Mouse (Mus musculus) heart, adult 2 months (tissue): ENCODE data around the gene Wdr5. TPM values are rescaled to one million over a fixed set of nuclear protein-coding genes. Genes with fewer than 3 reads are reported as not detected.
A peak's percentile ranks its signal among the peaks of the same experiment; 100 is the strongest.

Source experiments
- DNase-seq, 2 experiments: peaks; one replicate each; pipeline ENCODE4 v3.0.0; 2021
- H3K27ac ChIP-seq: fragments of 200-600 bp; 2 replicates; pipeline ENCODE4 v1.8.1; 2022
- H3K27me3 ChIP-seq: fragments of 200-500 bp; 2 replicates; pipeline ENCODE4 v1.6.1; 2012; ENCODE audit warnings: mild to moderate bottlenecking, low read length, inconsistent platforms, mixed read lengths; ENCODE audit not compliant: control insufficient read depth, insufficient read depth
- H3K36me3 ChIP-seq: fragments of 200-500 bp; 2 replicates; pipeline ENCODE4 v1.6.1; 2012; ENCODE audit warnings: low read length, inconsistent platforms; ENCODE audit not compliant: control insufficient read depth, insufficient read depth
- H3K4me1 ChIP-seq: fragments of 200-500 bp; 2 replicates; pipeline ENCODE4 v1.6.1; 2011; ENCODE audit warnings: low read length; ENCODE audit not compliant: control insufficient read depth, insufficient read depth
- H3K4me3 ChIP-seq: fragments of 200-600 bp; 2 replicates; pipeline ENCODE4 v1.8.1; 2022
- H3K79me2 ChIP-seq: fragments of 200-500 bp; replicated peaks from 2 replicates; pipeline ENCODE4 v1.6.1; 2012; ENCODE audit warnings: mild to moderate bottlenecking, inconsistent platforms, low read length, moderate library complexity, mixed read lengths; ENCODE audit not compliant: control insufficient read depth, insufficient read depth
- H3K9ac ChIP-seq: fragments of 200-500 bp; 2 replicates; pipeline ENCODE4 v1.6.1; 2012; ENCODE audit warnings: low read depth, mild to moderate bottlenecking, control low read depth, inconsistent platforms, low read length, mixed read lengths
- CTCF ChIP-seq: fragments of 200-600 bp; IDR thresholded peaks from 2 replicates; pipeline ENCODE4 v1.8.1; 2022; ENCODE audit warnings: antibody characterized with exemption, mild to moderate bottlenecking, moderate library complexity
- EP300 ChIP-seq: fragments of 200-500 bp; IDR thresholded peaks from 2 replicates; pipeline ENCODE4 v1.6.1; 2011; ENCODE audit warnings: low read depth, low read length, control low read depth; ENCODE audit not compliant: insufficient read depth
- POLR2A ChIP-seq: fragments of 200-500 bp; IDR thresholded peaks from 2 replicates; pipeline ENCODE4 v1.6.1; 2011; ENCODE audit warnings: mild to moderate bottlenecking, low read depth, low read length, control low read depth; ENCODE audit not compliant: insufficient read depth
- WGBS: fragments of 180-500 bp; shearing (Covaris S2); methylation state at CpG from one replicate; pipeline ENCODE4 v1.1.7; 2018; 5-methylcytosine and 5-hydroxymethylcytosine counted together
- intact Hi-C: fragments of 180-260 bp; cut with DNase I; formaldehyde crosslinking; loops from one replicate; pipeline ENCODE4 v1.15.1; 2025
- long read RNA-seq: library from polyadenylated mRNA; stranded (forward); transcript quantifications from one replicate; pipeline ENCODE4 v2.0.0, GENCODE M21; 2021
- polyA plus RNA-seq: library from polyadenylated mRNA; depleted of rRNA; stranded (reverse); fragments of >200 nt; gene quantifications from 2 replicates; pipeline ENCODE4 v1.2.3, GENCODE M21; 2012; rRNA removed
- total RNA-seq, 2 experiments: library from RNA; stranded (reverse); gene quantifications; 2 replicates each; pipeline ENCODE4 v1.2.3; 2021

The Wdr5 gene
- total RNA-seq (10 to 100 TPM; 24.0 to 24.8 TPM), polyA plus RNA-seq (18.6 and 27.4 TPM in 2 replicates)
- long read RNA-seq, transcript Wdr5-201 (14 exons, 2,890 nt) = major isoform, 22 of 31 reads
- long read RNA-seq, partial matches to known transcripts = 0 of 31 reads
- long read RNA-seq, other reads (novel, unspliced or antisense) = 9 of 31 reads

DNA sequence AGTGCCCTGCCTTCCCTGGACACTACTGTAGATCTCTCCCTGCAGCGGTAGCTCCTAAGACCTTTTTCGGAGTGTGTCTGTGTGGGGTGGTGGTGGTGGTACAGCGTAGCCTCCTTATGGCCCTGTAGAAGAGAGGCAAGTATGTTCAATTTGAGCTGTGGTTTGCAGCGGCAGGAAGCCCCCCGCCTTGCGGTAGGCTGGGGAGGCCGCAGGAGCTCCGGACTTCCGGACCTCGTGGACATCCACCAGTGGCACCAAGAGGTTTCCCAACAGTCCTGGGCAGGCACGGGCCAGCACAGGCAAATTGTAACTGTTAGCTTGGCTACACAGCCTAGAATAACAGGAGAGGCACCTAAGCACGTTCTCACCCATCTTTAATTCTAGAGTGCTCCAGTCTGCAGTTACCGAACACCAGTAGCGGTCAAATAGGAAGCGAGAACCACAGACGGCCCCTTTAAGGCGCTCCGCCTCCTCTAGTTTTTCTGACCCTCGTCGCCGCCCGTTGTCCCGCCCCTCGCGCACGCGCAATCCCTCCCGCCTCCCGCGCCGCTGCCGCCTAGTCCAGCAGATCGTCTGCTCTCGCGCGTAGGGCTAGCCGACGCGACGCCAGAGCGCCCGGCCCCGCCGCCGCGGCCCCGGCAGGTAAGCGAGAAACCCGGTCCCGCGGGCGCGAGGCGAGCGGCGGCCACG lies at the start of gene Wdr5:
Gene Wdr5 (plus strand): TSS at position 519 of the 690 bp plus-strand sequence.
- Histone ChIP-seq H3K27me3 (no peaks in the 10 kb centered on the region), H3K36me3 (0 out of 2 replicates have a peak, but pooled peaks cover 1% of the 10 kb centered on the region), H3K79me2 (peaks cover 6% of the 10 kb centered on the region; the same call in 1 of the 2 replicates), H3K4me3 (peak within 1 kb of the TSS; percentile 65), H3K9ac (peak within 1 kb of the TSS; percentile 78), H3K27ac (peak within 1 kb of the TSS; percentile 87), H3K4me1 (peaks cover 10% of the 10 kb centered on the region)
- intact Hi-C loops = loop anchor here (1.0 to 10.0 kb wide), 3 partner anchors 25 to 230 kb away; no protein-coding TSS in a partner anchor
- under 1% methylated on average over 57 of the region's 57 CpGs for WGBS
- peak; percentile 96 to 100 for DNase-seq
- peak; percentile 73 for TF ChIP-seq POLR2A
- no peak; the same call in 1 of the 2 replicates for TF ChIP-seq EP300
- TF ChIP-seq CTCF = peak; percentile 73

DNA sequence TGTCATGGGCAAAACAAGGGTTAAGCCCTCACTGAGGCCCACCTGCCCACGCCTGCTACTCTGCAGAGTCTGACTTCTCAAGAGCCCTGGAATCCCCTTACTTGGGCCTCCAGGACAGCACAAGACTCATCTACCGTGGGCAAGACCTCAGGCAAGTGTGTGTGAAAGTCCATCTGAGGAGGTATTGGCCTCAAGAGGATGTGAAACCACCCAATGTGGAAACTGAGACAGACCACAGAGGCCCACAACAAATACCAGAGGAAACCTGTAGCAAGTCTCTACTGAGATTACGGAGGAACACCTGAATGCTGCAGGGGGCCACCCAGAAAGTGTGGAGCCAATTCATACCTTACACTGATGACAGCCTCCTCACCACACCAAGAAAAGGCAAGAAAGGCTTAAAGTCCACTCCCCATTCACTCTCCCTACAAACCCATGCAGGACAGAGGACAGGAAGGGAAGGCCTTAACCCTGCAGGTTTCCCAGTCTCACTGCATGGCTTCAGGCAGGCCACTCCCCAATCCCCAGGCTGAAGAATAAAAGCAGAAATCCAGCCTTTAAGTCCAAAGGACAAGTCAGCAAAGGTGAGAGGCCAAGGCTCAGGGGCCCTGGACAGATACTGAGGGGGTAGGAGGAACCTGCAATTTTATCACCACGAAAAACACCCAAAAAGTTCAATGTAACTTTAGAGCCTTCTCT lies 45.5 kb upstream of the Wdr5 start:
- WGBS = 69% methylated on average over 4 of the region's 4 CpGs

DNA sequence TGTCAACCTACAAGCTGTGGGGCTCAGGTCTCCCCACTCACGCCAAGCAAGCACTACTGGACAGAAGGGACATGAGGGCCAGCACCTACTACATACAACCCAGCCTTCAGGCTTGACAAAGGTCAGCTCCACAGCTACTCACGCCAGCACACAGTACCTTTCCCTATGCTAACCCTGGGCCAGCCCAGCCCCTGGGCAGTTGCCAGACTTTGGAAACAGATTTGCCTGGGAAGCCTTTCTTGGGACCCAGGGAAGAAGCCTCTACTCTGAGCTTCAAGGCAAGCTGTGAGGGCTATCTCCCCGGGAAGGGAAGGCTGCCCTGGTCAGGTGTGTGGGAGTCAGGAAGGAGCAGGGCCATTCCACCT lies 45.0 kb upstream of the Wdr5 start:
- intact Hi-C loops = no loop called here
- H3K36me3 ChIP-seq = no peaks in the 10 kb centered on the region; the same call in 1 of the 2 replicates
- peaks cover 16% of the 10 kb centered on the region for H3K79me2 ChIP-seq
- TF ChIP-seq EP300 = no peak
- no peak for TF ChIP-seq POLR2A
- TF ChIP-seq CTCF = no peak
- H3K27me3 ChIP-seq = no peaks in the 10 kb centered on the region
- no peak overlapping the region for H3K4me3 ChIP-seq
- H3K4me1 ChIP-seq = peaks cover 30% of the 10 kb centered on the region
- no peak overlapping the region for H3K27ac ChIP-seq
- no peak for DNase-seq
- WGBS = 51% methylated on average over 3 of the region's 3 CpGs
- H3K9ac ChIP-seq = no peak overlapping the region

More for the DNA sequence above, 45.5 kb upstream of the Wdr5 start:
- intact Hi-C loops = no loop called here
- Histone ChIP-seq H3K27me3 (no peaks in the 10 kb centered on the region), H3K79me2 (peaks cover 16% of the 10 kb centered on the region), H3K27ac (no peak overlapping the region), H3K4me3 (no peak overlapping the region), H3K9ac (no peak overlapping the region), H3K4me1 (peaks cover 30% of the 10 kb centered on the region), H3K36me3 (no peaks in the 10 kb centered on the region; the same call in 1 of the 2 replicates)
- no peak for DNase-seq
- TF ChIP-seq EP300 (no peak), CTCF (no peak), POLR2A (no peak)

DNA sequence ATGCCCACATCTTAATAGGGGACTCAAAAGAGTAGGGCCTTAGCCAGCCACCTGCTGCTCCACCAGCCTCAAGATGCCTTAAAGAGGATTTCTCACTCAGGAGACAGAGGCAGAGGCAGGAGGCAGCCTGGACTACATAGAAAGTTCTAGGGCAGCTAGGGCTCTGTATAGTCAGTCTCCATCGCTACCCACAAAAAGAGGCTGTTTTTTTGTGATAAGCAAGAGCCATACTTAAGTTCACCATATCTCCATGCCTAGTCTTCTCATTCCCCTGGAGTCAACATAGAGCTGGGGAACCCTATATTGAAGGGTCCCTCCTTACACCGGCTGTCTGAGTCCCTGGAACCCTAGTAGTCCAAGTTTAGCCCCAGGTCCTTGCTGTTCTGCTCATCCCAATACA lies 44.4 kb upstream of the Wdr5 start:
- Histone ChIP-seq H3K27ac (no peak overlapping the region), H3K27me3 (no peaks in the 10 kb centered on the region), H3K36me3 (no peaks in the 10 kb centered on the region; the same call in 1 of the 2 replicates), H3K79me2 (peaks cover 18% of the 10 kb centered on the region), H3K4me1 (peaks cover 30% of the 10 kb centered on the region), H3K9ac (no peak overlapping the region), H3K4me3 (no peak overlapping the region)
- no peak for TF ChIP-seq POLR2A
- no peak for TF ChIP-seq CTCF
- no peak for TF ChIP-seq EP300
- WGBS = 80% methylated on average over 2 of the region's 2 CpGs
- intact Hi-C loops = no loop called here
- DNase-seq = no peak

DNA sequence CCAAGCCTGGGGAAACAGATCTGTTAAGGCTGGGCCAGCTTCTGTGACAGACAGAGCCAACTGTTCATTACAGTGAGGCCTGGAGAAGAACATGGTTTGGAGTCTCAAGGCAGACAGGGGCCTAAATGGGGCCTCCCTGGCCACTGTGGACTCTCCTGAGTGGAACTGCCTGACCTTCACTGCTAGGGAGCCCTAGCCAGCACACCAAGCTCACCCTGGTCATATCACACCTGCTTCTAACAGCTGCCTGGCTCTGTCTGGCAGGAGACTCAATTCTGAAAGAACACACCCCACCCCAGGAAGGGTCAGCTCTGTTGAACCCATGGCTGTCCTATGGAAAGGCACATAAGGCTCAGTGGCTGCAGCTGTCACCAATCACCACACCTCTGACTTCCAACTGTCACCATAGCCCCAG lies 43.8 kb upstream of the Wdr5 start:
- no peak for DNase-seq
- TF ChIP-seq CTCF (no peak), POLR2A (no peak), EP300 (no peak)
- Histone ChIP-seq H3K27me3 (no peaks in the 10 kb centered on the region), H3K4me1 (peaks cover 30% of the 10 kb centered on the region), H3K79me2 (peaks cover 17% of the 10 kb centered on the region), H3K36me3 (no peaks in the 10 kb centered on the region; the same call in 1 of the 2 replicates), H3K27ac (no peak overlapping the region; the same call in 1 of the 2 replicates), H3K4me3 (no peak overlapping the region), H3K9ac (no peak overlapping the region)
- intact Hi-C loops = no loop called here

DNA sequence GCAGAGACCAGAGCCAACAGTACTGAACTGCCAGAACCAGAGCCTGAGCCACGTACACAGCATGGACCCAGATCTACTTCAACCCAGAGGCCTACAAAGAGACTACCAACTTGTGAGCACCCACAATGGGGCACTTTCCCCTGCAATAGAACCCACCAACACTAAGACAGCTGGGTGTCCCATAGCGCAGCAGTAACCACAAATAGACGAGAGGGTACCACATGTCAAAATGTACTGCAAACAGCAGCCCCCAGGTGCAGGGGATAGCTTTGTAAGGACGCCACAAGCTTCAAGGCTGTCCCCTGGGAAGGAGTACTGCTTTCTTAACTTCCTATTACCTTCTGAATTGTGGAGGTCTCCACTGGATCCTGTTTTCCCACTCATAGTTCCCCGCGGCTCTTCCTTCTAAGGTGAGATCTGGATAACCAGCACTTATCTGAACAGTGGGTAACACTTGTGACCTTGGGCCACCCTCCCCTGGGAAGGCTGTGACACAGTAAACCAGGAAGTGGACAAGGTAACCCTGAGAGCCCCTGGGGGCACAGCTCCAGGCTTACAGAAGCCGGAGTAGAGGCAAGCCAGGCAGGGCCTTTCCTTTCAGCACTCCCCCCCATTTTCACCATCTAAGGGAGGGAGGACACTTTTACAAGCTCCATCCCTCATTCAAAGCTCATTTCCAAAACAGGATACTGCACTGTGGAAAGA lies 41.7 kb upstream of the Wdr5 start:
- intact Hi-C loops = no loop called here
- Histone ChIP-seq H3K4me1 (peaks cover 29% of the 10 kb centered on the region), H3K36me3 (no peaks in the 10 kb centered on the region; the same call in 1 of the 2 replicates), H3K79me2 (peaks cover 13% of the 10 kb centered on the region), H3K27me3 (no peaks in the 10 kb centered on the region; the same call in 1 of the 2 replicates), H3K9ac (no peak overlapping the region), H3K27ac (peak overlapping the region; percentile 0; the same call in 1 of the 2 replicates), H3K4me3 (no peak overlapping the region; the same call in 1 of the 2 replicates)
- WGBS = 36% methylated on average over 7 of the region's 7 CpGs
- DNase-seq = no peak
- no peak for TF ChIP-seq CTCF
- TF ChIP-seq EP300 = no peak
- no peak for TF ChIP-seq POLR2A
